Mouse (Mus musculus) cerebellum, adult 8-10 months (tissue): Measurements from ENCODE around the gene Ubac2.

Experiments used
- DNase-seq: peaks from one replicate; pipeline ENCODE4 v3.0.0; 2022

Gene Ubac2

GRCm38 (mm10) chr14:122011768-122012167 is 133.3 kb downstream of the Ubac2 start:
- DNase-seq: no peak

GRCm38 (mm10) chr14:122012193-122012592 is 133.8 kb downstream of the Ubac2 start:
- no peak for DNase-seq

GRCm38 (mm10) chr14:122012814-122013213 is 134.4 kb downstream of the Ubac2 start:
- DNase-seq: no peak

DNA sequence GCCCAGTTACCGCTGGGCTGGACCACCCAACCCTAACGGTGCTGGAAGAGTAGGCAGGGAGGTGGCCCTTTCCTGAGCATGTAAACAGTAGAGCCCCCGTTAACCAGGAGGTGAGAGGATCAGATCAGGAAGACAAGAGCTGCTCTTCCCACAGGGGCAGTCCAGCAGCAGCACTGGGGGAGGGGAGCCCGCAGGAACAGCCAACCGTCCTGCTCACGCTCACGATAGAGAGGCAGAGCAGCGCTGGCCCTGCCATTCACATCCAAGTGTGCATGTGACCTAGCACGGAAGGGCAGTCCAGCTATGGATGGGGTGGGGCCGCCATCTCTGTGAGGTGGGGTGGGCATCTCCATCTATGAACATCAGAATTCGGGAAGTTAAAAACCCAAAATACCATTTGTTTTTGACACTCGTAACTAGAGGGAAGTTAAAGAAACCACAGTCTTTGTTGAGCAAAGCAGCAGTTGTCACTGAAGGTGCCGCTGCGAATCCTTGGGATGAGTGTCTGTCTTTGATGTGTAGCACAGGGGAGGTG is 135.1 kb downstream of the Ubac2 start:
- DNase-seq: no peak

DNA sequence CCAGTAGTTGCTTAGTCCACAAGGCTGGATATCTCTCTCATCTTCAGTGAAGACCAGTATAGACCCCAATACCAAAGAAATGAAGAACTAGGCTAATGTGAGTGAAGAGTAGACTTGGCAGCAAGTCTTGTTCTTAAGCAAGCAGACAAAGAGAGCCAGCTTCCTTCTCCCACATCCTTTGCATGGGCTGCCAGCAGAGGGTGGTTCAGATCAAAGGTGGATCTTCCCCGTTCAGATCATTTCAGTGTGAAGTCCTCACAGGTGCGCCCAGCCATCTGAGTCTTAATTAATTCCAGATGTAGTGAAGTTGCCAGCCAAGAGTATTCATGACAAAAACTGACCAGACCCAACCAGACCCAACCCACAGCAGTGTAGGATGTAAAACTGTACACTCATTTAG is 139.5 kb downstream of the Ubac2 start:
- DNase-seq: no peak

DNA sequence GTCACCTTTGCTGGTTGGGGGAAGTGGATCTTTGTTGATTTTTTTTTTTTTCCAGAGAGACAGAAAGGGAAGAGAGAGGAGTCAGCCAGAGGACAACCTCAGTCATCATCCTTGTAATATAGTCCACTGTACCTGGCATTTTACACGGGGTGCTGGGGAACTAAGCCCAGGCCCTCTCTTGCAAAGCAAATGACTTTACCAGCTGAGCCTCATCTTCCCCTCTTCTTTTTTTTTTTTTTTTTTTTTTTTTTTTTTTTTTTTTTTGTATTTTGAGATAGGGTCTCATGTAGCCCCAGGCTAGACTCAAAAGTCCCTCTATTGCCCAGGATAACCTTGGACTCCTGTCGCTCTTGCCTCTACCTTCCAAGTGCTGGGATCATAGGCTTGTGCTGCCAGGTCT is 141.0 kb downstream of the Ubac2 start:
- no peak for DNase-seq

DNA sequence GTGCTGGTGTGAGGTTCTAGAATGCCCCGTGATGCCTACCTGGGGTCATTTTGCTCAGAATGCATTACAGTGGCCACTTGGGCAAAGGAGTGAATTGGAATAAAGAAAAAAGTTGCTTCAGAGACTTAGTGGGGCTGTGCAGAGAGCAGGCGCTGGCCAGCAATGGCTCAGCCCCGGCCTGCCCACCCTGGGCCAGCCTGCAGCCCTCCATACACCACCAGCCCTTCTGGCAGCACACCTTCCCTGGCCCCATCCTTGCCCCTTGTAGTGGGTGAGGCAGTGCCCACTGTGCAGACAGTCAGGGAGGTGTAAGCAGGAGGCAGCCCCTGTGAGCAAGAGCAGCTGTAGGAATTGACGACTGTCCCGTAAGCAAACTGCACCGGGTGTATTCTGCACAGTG is 142.1 kb downstream of the Ubac2 start:
- no peak for DNase-seq

DNA sequence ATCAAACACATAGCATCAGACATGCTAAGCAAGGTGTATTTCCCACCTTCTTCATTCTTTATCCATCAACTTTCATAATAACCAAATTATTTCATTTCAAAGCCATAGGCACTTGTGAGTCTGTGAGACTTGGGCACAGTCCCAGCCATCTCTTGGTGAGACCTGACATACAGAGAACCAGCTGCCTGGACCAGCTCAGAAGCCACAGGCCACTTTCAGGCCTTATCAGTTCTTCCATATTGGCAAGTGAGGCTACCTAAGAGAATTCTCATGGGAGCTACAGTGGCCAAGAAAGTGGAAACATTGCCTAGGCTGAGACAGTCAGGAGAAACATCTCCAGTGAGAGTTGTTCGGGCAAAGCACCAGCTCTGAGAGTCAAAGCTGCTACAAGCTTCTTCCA is 144.6 kb downstream of the Ubac2 start:
- DNase-seq: no peak

- DNase-seq: no peak
Observed at GRCm38 (mm10) chr14:122023928-122024327, 145.5 kb downstream of the Ubac2 start.

DNA sequence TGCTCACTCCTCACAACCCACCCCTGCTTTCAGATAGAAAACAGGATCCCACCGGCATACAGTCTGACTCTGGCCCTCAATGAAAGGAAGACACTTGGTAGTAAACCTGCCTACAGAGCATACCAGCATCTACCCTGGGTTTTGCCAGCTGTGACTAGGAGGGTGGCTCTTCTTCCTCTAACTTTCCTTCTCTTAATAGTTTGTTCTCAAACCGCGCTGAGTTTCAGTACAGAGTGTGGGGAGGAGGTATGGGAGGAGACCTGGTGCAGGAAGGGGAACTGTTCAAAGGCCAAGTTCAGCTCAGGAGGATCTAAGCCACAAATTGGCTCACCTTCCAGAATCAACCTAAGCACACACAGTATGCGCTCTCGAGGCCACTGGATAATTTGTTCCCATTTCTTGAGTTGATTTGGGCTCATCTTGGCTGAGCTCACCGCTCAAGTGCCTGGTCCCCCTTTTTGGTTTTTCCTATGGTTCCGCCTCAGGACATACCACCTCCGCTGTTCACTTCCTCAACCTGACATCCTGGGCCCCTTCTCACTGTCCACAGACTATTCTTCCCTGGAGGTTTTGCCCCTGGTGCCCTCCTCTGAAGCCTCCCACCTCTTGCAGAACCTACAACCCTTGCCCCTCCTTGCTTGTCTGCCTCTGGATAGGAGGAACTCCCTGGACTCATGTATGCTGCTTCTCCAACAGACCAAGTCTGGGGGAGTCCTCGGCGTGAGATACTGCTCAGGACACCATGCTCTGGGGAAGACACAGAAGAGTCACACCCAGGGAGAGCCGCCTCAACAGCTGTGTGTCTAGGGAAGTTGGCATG is 150.7 kb downstream of the Ubac2 start:
- DNase-seq: no peak

GRCm38 (mm10) chr14:122029851-122030250 is 151.4 kb downstream of the Ubac2 start:
- no peak for DNase-seq

DNA sequence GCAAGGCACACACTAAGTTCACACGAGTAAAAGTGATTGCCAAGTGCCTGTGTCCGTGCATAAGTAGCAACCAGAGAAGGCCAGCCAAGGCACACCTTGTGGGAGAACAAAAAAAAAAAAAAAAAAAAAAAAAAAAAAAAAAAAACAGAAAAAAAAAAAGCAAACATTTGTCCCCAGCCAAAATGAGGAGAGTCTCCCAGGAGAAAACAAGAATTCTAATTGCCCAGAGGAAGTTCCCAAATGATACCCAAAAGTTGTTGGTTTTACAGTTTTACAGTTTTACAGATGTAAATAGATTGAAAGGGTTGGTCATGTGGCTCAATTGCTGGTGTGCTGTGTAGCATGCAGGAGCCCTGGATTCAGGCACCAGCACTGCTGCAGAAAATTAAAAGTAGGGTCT is 153.6 kb downstream of the Ubac2 start:
- no peak for DNase-seq

DNA sequence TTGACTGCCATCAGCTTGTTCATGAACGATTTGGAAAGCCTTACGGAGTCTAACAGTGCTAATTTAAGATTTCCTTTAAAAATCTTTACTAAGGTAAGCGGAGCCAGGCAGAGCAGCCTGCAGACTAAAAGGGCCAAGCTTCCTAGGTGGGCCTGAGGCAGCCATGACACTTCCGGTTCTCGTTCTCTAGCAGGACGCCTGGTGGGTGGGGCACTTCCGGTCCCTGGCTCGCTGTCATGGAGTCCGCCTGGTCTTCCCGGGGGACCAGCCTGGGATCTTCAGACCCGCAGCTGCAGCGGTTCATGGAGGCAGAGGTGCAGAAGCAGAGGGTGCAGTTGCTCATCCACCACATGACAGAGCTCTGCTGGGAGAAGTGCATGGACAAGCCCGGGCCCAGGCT is 156.0 kb downstream of the Ubac2 start, which contains the start of gene Timm8a2:
TSS of gene Timm8a2 (plus strand) at position 224 of the 400 bp plus-strand sequence.
- DNase-seq: no peak

DNA sequence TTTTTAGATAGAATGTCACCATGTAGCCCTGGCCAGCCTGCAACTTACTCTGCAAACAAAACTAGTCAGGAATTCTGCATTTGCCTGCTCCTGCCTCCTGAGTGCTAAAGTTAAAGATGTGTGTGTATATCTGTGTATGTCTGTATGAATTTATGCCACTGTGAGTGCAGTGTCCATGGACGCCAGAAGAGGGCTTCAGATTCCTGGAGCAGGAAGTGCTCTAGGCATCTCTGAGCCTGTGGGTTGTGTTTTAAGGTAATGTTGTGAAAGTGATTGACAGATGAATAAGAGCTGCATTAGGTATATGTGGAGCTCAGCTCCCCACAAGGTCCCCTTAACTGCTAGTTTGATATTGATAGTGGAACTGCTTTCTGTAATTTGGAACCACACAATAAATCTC is 156.8 kb downstream of the Ubac2 start:
- DNase-seq: no peak

DNA sequence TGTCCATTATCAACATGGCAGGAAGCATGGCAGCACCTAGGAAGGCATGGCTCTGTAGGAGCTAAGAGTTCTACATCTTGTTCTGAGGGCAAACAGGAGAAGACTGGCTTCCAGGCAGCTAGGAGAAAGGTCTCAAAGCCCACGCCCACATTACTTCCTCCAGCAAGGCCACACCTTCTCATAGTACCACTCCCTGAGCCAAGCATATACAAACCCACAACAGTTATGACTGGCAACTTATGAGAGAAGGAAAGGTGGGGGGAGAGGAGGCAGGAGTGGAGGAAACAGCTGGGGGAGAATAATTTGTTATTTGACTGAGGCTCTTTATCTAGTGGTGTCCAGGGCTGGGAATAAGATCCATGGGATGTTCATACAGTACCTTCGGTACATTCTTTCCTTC is 157.4 kb downstream of the Ubac2 start:
- DNase-seq: no peak

- no peak for DNase-seq
Observed at GRCm38 (mm10) chr14:122038874-122039647, 160.6 kb downstream of the Ubac2 start.

- no peak for DNase-seq
Observed at GRCm38 (mm10) chr14:122041413-122041825, 163.0 kb downstream of the Ubac2 start.

GRCm38 (mm10) chr14:122042142-122042694 is 163.8 kb downstream of the Ubac2 start:
- DNase-seq: no peak

- DNase-seq: no peak
Observed at GRCm38 (mm10) chr14:122047784-122048183, 169.4 kb downstream of the Ubac2 start.

GRCm38 (mm10) chr14:122048816-122049215 is 170.4 kb downstream of the Ubac2 start:
- DNase-seq: no peak

GRCm38 (mm10) chr14:122052896-122053635 is 174.6 kb downstream of the Ubac2 start:
- DNase-seq: no peak

DNA sequence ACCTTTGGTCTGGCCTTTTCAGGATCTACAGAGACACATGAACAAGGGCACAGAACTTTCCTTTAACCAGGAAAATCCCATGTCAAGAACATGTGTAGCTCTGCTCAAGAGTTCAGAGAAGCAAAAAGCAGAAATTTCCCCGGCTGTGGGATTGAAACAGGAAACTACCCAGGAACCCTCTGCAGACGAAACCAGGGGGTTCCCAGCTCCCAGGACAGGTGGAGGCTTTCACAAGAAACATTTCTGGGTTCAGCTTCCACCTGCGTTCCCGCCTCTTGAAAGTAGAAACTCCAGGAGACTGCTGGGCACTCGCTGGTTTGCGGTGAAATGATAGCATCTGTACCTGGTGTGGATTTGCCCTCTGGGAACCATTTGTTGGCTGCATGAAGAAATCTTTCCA is 178.5 kb downstream of the Ubac2 start:
- no peak for DNase-seq

GRCm38 (mm10) chr14:122057941-122058346 is 179.5 kb downstream of the Ubac2 start:
- DNase-seq: no peak
